Mouse (Mus musculus) lung, postnatal 14 days (tissue): Measurements from ENCODE around the gene Ccdc78.

Experiments
- DNase-seq: peaks from one replicate; pipeline ENCODE4 v3.0.0; 2021

Gene Ccdc78

DNA sequence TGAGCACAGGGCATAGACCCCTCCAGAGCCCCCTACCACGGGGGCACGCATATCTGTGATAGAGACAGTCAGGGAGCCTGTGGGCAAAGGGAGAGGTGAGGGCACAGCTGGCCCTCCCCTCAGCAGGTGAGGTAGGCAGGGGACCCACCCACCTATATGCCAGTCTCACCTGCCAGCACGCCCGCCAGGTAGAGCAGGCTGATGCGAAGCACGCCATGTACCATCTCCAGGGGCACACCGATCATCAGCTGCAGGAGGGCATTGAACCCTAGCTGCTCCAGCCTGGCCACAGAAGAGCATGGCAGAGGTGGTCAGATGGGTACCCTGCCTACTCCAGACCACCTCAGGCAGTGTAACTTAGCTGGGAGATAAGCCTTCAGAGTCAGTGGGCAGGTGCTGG, 48.9 kb downstream of the Ccdc78 start:
- no peak for DNase-seq

DNA sequence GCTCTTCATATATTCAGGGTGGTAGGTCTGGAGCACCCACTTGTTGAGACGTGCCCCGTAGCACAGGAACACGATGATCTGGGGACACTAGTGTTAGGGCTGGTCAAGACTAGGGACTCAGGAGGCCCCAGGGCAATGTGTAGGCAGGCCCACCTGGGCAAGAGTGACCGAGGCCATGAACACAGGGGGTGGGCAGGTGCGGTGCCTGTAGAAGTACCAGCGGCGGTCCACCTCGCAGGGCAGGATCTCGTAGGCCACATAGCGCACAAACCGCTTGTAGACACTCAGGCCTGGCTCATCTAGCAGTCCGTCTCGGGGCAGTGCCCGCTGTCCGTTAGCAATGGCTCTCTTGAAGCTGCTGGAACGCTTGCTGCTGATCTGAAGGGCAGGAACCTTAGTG, 49.4 kb downstream of the Ccdc78 start:
- DNase-seq, result no peak

DNA sequence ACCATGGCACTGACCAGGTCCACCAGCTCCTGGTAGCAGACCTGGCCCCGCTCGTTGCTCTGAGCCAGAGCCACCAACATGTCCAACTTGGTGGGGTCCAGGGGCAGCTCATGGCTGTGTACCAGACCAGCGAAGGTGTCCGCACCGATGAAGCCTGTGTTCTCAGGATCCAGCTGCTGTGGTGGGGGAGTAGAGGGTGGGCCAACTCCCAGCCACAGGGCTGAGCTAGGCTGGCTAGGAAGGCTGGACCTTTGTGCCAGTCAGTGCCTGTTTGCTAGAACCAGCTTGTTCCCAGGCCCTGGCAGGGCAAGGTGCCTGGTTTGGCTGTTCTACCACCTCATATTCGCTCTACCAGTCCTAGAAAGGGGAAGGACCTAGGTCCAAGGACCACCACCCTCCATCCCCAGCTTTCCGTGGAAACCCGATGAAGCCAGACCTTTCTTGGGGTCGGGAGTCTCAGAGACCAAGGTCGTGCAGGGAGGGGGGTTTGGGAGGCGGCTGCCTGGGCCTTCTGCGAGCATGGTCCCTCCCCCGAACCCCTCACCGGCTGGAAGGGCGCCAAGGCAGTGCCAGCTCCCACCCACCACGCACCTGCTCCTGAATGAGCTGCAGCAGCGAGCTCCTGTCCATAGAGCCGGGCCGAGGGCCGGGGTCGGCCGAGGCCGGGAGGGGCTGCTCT, 50.2 kb downstream of the Ccdc78 start:
- no peak for DNase-seq

DNA sequence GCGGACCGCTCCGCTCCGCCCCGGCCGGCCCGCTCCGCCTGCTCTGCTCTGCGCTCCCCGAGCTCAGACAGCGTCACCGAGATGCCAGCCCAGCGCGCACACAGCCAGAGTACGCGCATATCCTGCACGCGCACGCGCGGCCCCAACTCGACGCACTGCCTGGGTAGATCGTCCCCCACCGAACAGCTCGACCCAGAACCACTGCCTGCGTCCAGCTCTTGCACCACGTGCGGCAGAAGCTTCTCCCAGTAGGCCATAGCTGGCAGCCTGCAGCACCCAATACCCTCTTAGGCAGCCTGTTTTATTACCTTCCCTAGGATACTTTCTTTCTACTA, 50.7 kb downstream of the Ccdc78 start, which contains the start of gene Rhbdl1:
Gene Rhbdl1 (minus strand): TSS at position 220 of the 335 bp plus-strand sequence.
- DNase-seq, result peak; percentile 57

DNA sequence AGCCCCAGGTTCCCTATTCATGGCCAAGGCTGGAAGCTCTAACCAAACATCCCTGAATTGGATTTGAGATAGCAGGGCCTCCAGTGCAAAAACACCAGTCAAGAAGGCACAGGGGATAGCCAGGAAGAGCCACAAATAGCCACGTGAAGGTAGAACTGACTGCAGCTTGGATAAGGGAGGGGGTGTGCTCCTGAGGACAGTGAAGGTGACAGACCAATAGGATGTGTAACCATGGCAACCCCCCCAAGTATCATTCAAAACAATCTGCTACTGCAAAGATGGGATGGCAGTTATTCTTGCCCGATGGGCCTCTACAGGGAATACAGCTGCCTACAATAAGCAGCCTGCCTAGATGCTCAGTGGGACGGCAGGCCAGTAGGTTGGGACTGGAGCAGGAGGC, 51.2 kb downstream of the Ccdc78 start:
- DNase-seq, result no peak

DNA sequence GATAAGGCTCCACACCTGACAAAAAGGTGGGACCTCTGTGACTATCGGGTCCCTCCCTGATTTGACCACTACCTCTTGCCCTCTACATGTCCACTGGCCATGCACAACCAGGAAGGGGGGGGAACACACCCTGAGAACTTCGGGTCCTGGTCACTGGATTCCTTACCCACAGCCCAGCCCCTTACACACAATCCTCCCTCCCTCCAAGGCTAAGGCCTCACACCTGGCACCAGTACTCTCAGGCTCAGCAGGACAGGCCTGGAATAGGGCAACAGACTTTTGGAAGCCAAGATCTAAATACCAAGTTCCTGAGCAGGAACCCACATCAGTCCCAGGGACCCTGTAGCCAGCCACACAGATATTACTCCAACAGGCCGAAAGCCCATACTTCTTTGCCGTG, 52.5 kb downstream of the Ccdc78 start:
- no peak for DNase-seq

DNA sequence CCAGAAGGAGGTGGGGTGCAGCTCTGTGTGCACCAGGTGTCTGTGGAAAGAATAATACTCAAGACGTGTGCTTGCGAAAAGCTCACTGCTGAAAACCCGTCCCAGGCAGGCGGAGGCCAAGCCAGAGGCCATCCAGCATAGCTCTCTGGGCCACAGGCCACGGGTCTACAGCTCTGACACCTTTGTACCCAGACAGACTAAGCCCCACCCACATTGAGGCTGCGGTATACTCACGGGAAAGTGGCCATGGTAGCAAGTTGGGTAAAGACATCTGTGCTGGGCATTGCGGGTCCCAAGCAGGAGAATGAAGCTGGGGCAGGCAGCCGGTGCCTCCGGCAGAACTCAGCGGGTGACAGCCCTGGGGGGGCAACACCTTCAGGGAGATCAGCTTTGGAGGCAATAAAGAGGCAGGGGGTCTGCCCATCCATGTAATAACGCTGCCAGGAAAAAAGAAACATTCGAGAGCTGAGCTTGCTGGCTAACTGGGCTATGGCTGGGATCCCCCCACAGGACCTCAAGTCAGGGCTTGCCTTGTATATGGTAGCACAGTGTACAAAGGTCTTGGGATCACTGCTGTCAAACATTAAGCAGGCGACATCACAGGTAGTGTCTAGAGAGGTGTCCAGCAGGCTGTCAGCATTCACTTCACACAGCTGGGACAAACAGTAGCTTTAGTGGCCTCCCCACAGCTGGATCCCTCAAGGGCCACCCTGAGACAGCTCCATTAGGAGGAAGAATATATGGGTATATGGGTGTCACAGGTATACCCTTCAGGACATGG, 53.3 kb downstream of the Ccdc78 start:
- no peak for DNase-seq
